Mouse (Mus musculus) heart, postnatal 4 days (tissue): Measurements from ENCODE around the gene Kif12. TPM values are rescaled to one million over a fixed set of nuclear protein-coding genes. Genes with fewer than 3 reads are reported as not detected.

Experiments used
- DNase-seq: peaks from one replicate; pipeline ENCODE4 v3.0.0; 2021
- total RNA-seq, 2 experiments: library from RNA; stranded (reverse); gene quantifications; 2 replicates each; pipeline ENCODE4 v1.2.3; 2021

The Kif12 gene
- total RNA-seq: not detected

GRCm38 (mm10) chr4:63171969-63172685 lies at the start of gene Kif12:
TSS of gene Kif12 (minus strand) at chr4:63172131.
- DNase-seq: no peak

GRCm38 (mm10) chr4:63221096-63221958 lies 49.4 kb upstream of the Kif12 start:
- DNase-seq: peak; percentile 64

- no peak for DNase-seq
These were observed 47.7 kb upstream of the Kif12 start for GRCm38 (mm10) chr4:63219635-63220034.

- DNase-seq: no peak
These were observed 47.1 kb upstream of the Kif12 start for GRCm38 (mm10) chr4:63219059-63219458.

- no peak for DNase-seq
These were observed 45.6 kb upstream of the Kif12 start for GRCm38 (mm10) chr4:63217513-63217912.

GRCm38 (mm10) chr4:63216566-63216965 lies 44.6 kb upstream of the Kif12 start:
- peak; percentile 70 for DNase-seq

GRCm38 (mm10) chr4:63215993-63216531 lies 44.1 kb upstream of the Kif12 start:
- peak; percentile 78 for DNase-seq

GRCm38 (mm10) chr4:63215185-63215992 lies 43.5 kb upstream of the Kif12 start:
- DNase-seq: peak; percentile 90

GRCm38 (mm10) chr4:63213907-63214621 lies 42.1 kb upstream of the Kif12 start, which contains the start of gene Col27a1:
TSS of gene Col27a1 (plus strand) at chr4:63214004.
- no peak for DNase-seq

- no peak for DNase-seq
These were observed 33.7 kb upstream of the Kif12 start for GRCm38 (mm10) chr4:63205583-63205982.

GRCm38 (mm10) chr4:63203874-63204273 lies 31.9 kb upstream of the Kif12 start:
- no peak for DNase-seq

GRCm38 (mm10) chr4:63199366-63199765 lies 27.4 kb upstream of the Kif12 start:
- DNase-seq: no peak

- DNase-seq: no peak
These were observed 22.4 kb upstream of the Kif12 start for GRCm38 (mm10) chr4:63194366-63194765.

- DNase-seq: no peak
These were observed 19.7 kb upstream of the Kif12 start for GRCm38 (mm10) chr4:63191641-63192040.

GRCm38 (mm10) chr4:63186281-63186870 lies 14.4 kb upstream of the Kif12 start:
- DNase-seq: peak; percentile 27

GRCm38 (mm10) chr4:63181556-63181955 lies 9.6 kb upstream of the Kif12 start:
- DNase-seq: peak; percentile 78

- no peak for DNase-seq
These were observed 809 bp downstream of the Kif12 start for GRCm38 (mm10) chr4:63171122-63171521.

GRCm38 (mm10) chr4:63170061-63170460 lies 1.9 kb downstream of the Kif12 start:
- DNase-seq: no peak

- no peak for DNase-seq
These were observed 5.6 kb downstream of the Kif12 start for GRCm38 (mm10) chr4:63166323-63166722.

- no peak for DNase-seq
These were observed 6.3 kb downstream of the Kif12 start for GRCm38 (mm10) chr4:63165636-63166035.

- DNase-seq: peak; percentile 94
These were observed 12.9 kb downstream of the Kif12 start for GRCm38 (mm10) chr4:63158961-63159592.
